Mouse (Mus musculus): ENCODE data around the gene Aldh1a3.
A peak's percentile ranks its signal among the peaks of the same experiment; 100 is the strongest.

Gene Aldh1a3

DNA sequence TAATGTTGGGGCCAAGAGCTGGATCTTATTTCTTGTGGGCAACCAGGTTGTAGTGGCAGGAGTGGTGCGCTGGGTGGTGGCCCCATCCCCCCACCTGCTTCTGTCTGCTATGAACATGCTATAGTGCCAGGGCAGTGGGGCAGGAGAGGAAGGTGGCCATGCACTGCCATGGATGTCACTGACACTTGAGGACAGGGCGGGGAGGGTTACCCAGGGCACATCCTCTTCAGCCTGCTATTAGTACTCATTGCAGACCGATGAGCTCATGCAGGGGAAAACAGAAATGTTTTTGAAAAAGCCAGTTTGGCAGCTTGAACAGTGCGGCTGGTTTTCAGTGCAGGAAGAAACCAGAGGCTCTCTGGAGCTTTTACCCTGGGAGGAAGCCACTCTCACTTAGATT lies 10.5 kb downstream of the Aldh1a3 start:
- DNase-seq (ENCODE audit: low read depth, low spot score): no peak

DNA sequence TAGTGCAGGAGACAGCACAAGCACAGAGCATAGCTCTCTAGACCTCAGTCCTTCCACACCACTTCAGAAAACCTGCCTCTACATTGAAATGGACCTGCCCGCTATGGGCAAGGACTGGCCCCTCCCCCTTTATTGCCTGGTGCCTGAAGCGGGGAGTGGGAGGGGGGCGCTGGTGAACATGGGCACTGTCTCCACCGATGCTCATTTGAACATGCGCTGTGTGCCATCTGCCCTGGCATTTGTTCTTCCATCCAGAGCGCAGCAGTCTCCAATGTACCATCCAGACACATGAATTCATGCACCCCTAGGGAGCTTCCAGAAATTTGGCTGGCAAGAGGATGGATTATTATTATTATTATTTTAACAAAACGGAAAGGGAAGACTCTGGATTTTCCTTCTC lies 14.2 kb downstream of the Aldh1a3 start:
- no peak for DNase-seq (ENCODE audit: low read depth, low spot score)

DNA sequence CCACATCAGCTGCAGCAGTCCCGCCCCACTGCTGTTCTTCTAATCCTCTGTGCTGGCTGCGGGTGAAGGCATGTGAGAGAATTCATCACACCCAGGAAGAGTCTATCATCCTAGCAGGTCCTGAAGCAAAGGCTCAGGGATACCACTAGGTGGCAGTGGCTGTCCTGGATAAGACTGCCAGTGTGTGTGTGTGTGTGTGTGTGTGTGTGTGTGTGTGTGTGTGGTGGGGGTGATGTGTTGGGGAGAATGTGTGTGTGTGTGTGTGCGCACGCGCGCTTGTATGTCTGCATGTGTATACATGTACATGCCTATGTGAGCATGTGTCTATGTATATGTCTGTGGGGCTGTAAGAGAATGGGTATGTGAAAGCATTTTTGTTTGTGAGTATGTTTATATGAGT lies 17.9 kb downstream of the Aldh1a3 start:
- DNase-seq (ENCODE audit: low read depth, low spot score): no peak

DNA sequence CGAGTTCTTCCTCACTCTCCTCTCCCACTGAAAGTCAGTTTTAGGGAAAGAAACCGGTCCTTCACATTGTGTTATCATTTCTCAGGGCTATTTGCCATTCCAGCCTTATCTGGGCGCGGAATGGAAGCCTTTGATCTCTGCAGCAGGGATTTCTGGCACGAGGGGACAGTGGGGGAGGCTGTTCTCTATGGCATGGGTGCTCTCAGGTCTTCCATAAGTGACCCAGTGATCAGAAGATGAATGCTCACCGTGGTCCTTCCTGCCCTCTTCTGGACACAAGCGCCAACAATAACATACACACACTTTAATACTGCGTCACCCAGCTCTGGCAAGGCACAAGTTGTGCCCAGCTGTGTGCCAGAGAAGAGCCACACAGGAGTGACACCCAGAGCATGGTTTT lies 20.3 kb downstream of the Aldh1a3 start:
- DNase-seq (ENCODE audit: low read depth, low spot score): no peak

DNA sequence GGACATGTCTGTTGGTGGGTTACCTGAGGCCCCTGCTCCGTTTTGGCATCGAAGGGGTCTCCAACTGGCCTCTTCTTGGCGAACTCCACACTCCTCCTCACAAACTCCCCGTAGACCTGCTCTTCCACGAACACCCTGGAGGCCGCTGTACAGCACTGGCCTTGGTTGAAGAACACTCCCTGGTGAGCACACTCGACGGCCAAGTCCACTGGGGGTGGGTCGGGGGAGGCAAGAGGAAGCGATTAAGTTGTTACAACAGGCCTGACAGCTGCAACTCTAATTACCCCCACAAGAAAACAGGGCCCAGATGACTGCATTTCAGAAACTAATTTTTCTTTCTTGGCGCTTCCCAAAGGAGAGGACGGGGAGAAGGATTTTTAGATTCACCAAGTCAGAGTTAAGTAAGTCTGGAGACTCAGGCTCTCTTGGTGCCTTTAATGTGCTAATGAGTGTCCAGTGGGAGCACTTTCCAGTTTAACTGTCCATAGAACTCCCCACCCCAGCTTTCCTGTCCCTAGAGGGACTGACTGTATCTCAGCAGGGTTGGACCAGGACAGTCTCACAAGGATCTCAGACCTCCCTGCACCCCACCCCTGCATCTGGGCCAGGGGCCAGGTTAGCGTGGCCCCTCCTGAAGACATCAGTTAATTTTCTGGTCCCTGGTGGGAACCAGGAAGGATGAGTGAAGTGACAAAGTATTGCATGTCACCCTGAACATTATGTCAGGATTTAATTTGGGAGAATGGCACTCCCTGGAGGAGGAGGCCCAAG lies 21.2 kb downstream of the Aldh1a3 start:
- DNase-seq (ENCODE audit: low read depth, low spot score): no peak

DNA sequence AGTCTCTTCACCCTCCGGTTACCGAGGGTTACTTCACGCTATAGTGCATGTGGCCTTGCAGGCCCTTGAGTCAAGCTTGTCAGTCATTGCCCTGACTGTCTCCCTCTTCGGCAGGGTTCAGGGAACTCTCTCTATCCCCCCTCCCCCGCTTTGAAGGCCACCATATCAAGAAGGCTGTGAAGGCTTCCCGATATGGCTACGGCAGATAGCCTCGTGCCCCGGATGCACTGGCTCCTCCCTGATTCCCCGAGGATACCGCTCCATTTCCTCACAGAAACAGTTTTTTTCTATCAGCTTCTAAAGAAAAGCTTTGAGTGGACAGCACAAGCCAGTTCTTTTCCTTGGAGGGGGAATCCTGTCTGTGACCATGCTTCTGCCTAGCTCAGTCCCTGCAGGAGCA lies 21.8 kb downstream of the Aldh1a3 start:
- DNase-seq (ENCODE audit: low read depth, low spot score): no peak

DNA sequence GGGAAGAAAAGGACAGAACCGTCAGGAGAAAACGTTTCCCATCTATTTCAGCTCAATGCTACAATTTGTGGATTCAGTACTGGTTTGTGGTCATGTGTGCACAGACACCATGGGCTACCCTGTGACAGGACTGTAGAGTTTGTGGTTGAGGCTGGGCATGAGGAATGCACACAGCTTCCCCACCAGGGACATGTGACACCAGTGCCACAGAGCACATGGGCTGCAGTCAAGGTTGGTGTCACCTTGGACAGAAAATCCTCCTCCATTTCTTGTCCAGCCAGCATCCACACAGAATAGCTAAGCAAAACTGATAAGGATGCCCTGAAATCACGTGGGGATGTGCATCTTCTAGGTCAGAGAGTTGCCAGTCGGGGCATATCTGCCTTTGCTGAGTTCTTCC lies 22.5 kb downstream of the Aldh1a3 start:
- DNase-seq (ENCODE audit: low read depth, low spot score): no peak

DNA sequence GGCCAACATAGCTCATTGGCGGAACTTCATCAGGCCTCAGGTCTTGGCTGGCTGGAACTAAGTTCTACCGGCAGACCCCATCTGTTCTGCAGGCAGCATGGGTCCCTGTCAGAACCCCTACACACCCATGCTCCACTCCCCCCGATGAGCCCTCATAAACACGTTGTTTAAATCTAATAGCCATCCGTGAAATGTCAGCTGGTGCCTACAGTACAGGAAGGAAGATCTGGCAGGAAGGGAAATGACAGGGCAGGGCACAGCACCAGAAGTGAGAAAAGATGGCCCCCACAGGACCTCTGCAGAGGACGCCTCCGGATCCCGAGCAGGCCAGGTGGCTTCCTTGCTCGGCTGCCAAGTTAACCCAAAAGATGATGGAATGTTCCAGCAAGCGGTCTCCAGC lies 23.2 kb downstream of the Aldh1a3 start:
- DNase-seq (ENCODE audit: low read depth, low spot score): no peak

DNA sequence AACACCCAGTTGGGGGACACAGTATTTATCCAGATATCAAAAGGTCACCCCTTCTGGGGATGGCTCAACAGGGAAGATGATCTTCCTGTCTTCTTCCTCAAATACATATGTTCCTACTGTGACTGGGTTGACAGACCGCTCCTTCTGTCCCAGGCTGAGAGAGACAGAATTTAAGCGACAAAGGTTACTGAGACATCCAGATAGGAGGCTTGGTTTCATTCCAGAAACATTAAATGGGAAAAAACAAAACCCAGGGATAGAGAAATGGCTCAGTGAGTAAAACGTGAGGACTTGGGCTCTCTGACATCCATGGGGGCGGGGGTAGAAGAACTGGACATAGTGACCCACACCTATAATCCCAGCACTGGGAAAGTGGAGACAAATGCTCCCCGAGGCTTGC lies 24.4 kb downstream of the Aldh1a3 start:
- no peak for DNase-seq (ENCODE audit: low read depth, low spot score)

DNA sequence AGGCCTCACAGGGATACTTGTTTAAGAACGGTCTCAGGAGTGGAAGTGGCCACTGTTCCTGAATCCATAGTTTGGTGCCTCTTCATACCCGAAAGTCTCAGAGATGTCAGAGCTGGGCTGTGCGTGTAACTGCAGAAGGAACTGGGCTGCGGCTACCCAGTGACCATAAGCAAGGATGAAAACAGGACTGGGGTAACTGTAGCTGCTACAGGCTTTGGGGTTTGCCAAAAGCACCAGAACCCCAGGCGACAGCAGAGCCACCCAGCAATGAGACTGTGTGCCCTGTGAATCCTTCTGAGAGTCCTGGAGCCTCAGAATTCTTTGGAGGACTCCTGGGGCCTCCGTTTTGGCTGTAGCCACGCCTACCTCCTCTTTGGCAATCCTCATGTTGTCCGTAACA lies 25.7 kb downstream of the Aldh1a3 start:
- no peak for DNase-seq (ENCODE audit: low read depth, low spot score)

DNA sequence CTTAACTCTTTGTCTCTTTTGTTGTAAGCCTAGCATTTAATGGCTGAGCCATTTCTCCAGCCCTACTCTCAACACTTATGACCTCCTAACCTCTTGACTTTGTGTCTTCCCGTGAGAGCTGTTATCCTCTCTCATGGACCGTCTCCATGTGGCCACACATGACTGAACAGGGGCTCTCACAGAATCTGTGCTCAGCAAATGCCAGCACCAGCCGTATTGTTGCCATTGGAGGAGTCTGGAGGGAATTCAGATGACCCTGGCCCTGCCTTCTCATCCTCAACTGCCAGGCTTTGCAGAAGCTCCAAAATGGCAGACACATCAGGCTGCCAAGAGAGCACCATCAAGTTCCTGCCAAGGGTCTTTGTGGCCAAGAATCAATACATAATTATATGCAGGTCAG lies 30.0 kb downstream of the Aldh1a3 start:
- DNase-seq (ENCODE audit: low read depth, low spot score): no peak

DNA sequence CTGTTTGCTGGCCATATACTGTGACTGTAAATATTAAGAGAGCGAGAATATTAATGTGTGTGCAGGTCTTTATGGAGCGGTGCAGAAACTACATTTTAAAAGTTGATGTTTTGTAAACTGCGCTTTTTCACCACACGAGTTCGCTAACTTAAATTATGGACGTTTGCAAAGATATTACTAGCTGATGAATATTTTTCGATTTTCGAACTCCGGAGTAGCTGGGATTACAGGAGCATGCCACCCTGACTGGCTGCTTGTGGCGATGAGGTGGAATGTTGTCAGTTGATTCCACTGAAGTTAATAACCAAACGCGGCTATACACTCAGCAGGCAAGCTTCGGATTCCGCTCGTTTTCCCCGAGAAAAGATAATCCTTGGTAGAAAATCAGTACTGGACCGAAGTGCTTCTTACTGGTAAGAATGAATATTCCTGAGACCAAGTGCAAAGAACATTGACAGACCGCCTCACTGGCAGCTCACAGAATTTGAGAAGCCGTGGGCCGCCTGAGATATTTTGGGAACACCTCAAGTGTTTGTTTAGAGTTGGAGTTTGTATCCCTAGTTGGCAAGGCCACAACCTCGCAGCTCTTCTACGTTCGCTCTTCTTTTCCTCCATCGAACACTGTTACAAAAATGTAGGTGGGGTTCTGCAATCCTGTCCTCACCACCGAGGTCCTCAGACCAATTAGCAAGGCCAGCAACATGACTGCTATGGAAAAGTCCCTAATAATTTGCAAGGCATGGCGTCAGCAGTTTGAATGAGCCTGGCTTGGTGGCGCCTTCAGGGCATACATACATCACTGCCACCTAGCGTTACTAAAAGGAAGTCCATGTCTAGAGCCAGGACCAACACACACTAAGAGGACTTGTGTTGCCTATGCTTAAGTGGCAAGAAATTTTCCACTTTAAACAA lies 38.4 kb downstream of the Aldh1a3 start:
- peak; percentile 72 for DNase-seq (ENCODE audit: low read depth, low spot score)

DNA sequence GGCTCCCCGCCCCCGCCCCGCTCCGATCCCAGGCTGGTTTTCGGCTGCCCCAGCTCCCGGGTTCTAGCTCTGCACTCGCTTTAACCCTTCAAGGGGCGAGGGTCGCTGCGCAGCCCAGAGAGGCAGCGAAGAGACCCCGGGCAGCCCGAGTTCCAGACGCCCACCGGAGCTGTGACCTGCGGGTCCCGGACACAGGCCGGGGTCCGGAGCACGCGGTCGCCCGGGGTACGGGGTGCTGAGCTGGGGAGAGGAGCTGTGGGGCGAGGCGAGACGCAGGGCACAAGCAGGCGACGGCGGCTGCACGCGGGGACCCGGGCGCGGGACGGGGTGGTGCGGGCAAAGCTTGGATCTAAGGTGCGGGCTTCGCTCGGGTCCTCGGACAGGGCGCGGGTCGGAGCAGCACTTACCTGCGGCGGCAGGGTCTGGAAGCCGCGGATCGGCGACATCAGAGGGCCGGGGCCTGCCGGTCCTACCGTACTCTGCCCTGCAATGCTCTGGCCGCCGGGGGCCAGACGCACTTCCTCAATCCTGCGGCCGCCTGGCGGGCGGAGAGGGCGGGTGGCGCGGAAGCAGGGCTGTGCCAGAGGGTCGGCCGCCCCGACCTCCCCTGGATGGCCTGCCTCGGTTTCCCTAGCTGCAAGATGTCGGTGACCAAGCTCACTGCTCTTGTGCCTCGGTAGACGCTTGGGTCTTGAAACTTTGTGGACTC lies 39.4 kb downstream of the Aldh1a3 start, which contains the start of gene Lrrk1:
TSS of gene Lrrk1 (minus strand) at position 538 of the 709 bp plus-strand sequence.
- peak; percentile 39 for DNase-seq (ENCODE audit: low read depth, low spot score)

DNA sequence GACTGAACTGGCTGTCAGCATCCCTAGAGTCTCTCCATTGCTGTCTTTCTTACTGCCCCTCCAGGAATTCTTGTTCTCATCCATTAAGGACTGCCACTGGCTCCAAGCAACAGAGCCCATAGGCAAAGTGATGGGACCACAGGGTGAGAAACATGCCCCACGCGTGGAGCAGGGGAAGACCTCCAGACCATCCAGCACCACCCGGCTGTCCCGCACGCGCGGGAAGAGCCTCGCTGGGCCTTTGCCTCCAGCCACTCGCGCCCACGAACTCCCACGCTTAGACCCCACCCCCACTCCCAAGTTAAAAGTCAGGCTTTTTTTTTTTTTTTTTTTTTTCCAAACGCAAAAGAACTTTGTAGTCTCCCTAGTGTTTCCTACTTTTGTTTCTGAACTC lies 39.9 kb downstream of the Aldh1a3 start:
- no peak for DNase-seq (ENCODE audit: low read depth, low spot score)

DNA sequence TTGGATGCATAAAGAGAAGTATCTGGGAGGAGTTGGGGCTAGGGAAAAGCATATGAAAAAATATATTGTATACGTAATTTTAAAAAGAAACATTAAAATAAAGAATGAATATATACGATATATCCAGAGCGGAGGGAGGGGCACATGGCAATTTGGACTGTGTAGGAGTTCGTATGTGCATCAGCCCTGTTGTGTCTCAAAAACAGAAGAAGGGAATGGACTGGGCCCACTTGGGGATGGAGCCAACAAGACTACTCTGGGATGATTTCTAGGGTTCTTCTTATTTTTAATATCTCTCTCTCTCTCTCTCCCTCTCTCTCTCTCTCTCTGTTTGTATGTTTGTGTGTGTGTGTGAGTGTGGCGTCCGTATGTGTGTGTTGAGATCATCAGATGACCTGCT lies 40.9 kb downstream of the Aldh1a3 start:
- DNase-seq (ENCODE audit: low read depth, low spot score): no peak

DNA sequence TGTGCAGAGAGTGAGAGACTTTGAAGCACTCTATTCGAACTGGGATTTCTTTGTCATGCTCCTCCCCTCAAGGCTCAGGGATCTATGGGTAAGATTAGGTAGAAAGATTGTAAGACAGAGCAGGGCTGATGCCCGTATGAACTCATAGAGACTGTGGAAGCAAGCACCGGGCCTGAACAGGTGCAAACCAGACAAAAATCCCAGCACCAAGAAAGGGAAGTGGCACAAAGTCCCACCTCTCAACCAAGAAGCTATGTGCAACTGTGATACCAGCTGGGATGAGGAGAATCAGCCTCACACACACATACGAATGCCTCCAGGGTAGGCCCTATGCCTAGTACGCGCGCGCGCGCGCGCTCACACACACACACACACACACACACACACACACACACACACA lies 41.5 kb downstream of the Aldh1a3 start:
- no peak for DNase-seq (ENCODE audit: low read depth, low spot score)

DNA sequence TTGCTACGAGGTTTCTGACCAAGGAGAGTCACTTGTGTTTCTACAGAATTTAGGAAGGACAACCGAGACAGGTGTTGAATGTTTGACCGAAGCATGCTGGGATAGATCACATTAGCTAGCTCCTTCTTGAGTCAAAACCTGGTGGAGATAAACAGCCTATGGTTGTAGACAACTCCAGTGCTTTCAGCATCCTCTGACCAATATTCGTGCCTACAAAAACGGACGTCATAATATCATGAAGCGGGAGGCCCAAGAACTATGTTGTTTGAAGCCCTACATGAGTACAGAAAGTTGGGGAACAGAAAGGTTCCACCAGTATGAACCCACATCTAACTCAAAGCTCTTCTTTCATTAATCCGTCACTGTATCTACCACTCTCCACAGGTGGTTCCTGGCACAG lies 42.4 kb downstream of the Aldh1a3 start:
- no peak for DNase-seq (ENCODE audit: low read depth, low spot score)

DNA sequence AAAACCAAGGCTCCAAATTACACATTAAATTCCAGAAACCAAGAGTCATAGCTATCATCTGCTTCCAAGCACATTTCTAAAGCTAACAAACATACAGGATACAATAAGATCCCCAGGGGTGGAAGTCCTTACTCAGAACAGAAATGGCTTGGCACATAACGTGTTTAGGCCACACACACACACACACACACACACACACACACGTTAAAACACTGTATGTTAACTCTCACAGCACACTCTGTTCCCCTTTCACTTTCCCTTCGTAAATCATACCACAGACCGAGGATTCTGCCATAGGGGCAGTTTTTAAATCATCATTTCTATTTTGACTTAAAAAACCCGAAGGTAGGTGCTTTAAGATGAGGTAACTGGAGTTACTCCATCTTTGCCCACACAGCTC lies 43.1 kb downstream of the Aldh1a3 start:
- DNase-seq (ENCODE audit: low read depth, low spot score): peak; percentile 24

DNA sequence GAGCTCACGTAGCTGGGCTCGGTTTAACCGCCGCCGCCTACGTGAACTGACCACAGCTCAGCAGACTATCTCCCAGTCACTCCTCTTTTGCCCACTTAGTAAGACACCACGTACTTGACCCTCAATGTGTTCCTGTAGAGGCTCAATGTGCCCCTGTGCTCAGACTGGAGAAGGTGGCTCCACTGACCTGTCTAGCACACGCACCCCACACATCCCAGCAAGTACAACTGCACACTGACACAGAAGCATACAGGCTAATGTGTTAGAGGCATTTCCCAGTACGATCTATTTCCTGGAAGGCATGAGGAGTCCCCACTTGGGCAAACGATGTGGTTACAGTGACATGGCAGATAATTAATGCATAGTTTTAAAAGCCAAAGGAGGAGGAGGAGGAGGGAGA lies 50.8 kb downstream of the Aldh1a3 start:
- DNase-seq (ENCODE audit: low read depth, low spot score): no peak

DNA sequence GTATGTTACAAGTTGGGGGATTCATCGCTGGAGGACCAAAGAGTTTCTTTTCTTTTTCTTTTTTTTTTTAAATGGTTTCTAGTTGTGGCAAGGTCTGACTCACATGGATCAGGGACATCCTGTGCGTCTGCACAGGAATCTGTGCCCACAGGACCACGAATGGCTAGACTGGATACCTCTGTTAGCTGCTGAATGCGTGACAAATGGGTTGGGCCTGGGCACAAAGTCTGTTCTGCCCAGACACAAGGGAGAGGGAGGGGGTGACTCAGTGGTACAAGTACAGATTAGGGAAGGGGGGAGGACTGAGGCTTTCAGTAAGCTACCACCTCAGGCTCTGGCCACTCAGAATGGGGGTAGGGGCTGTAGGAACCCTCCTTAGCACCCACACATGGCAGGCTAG lies 51.6 kb downstream of the Aldh1a3 start:
- no peak for DNase-seq (ENCODE audit: low read depth, low spot score)

DNA sequence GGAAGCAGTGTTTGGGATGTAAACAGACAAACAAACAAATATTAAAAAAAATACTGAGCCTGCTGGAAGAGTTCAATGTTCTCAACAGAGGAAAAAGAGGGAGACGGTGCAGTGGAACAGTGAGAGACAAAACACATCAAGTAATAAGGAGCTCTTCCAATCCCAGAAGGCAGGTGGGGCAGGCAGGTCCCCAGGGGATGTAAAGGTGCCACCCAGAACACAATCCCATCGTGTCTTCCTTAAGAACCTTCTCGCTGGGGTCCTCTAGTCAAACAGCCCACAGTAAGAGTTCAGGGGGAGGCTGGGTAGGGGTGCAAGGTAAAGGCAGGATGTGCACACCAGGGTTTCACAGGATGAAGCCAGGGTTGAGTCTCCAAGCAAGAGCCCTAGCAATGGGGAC lies 53.9 kb downstream of the Aldh1a3 start:
- DNase-seq (ENCODE audit: low read depth, low spot score): no peak

DNA sequence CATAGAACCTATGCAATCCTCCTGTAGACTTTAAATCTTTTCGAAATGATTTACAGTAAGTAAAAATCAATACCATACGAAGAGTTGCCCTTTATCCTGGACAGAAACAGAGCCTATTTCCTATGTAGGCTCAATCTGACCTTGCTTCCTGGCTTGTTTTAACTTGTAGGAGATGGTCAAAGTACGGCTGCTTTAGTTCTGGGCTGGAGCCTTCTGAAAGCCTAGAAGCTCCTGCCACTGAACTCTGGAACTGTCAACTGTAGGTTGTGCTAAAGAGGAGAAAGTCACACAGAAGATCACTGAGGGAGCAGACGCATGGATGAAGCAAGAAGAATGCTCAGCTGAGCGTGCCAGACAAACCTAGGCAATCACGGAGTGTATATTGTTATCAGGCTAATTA lies 56.3 kb downstream of the Aldh1a3 start:
- DNase-seq (ENCODE audit: low read depth, low spot score): no peak

Data from CD4-positive, CD25-positive, alpha-beta regulatory T cell, adult 2 months (primary cell).